Mouse (Mus musculus): ENCODE data around the gene Ociad2. TPM values are rescaled to one million over a fixed set of nuclear protein-coding genes. Genes with fewer than 3 reads are reported as not detected.

Ociad2 gene
- total RNA-seq, 2 experiments from 2014 or later: 122 to 128 TPM

DNA sequence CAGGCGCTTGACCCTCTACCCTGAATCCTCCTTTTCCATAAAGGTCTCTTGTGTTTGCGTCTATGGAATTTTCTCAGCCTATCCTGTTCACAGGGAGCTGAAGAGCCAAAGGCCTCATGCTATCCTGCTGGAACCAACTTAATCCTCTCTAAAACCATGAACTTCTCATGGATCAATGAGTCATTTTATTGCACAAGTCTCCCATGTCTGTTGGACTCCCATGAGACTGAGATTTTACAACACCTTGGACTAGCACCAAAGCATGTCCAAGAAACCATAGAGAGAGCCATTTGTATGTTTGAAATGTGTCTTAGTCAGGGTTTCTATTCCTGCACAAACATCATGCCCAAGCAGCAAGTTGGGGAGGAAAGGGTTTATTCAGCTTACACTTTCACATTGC lies 26.2 kb downstream of the Ociad2 start:
- DNase-seq (ENCODE audit: low spot score in 2 of 2): no peak
- intact Hi-C loops (cut with DNase I): no loop called here

DNA sequence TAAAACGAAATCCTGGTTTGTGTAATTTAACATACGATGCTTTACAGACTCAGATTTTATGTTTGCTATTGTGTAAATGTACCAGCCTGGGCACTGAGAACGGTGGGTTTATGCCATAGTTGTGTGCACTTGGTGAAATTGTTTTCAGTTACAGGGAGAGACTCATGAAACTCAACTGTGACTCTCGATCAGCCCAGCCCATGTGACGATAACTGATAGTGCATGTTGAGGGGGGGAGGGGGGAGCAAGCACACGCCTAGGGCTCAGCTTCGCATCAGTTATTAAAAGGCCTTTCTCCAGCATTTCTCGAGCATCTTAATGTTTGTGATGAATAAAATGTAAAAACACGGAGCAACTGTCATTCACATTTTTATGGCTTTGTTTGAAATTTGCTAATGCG lies 27.2 kb downstream of the Ociad2 start:
- intact Hi-C loops (cut with DNase I): no loop called here
- no peak for DNase-seq (ENCODE audit: low spot score in 2 of 2)

DNA sequence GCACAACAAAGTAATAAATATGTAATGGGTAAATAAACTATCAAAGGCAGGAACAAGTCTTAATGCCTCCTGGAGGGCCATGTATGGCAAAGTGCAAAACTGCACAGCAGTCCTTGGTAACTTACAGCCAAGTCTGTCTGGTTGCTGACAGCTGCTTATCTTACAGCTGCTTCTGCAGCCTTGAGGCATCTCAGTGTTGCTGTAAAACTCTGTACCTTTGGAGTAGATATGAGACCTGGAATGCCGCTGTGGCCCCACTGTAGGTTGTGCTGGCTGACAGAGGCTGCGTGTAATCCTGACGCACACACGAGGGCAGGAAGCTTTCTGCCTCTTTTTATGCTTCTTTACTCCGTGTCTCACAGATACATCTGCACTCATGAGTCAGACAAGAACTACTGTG lies 29.4 kb downstream of the Ociad2 start:
- no peak for DNase-seq (ENCODE audit: low spot score in 2 of 2)
- intact Hi-C loops (cut with DNase I): no loop called here

DNA sequence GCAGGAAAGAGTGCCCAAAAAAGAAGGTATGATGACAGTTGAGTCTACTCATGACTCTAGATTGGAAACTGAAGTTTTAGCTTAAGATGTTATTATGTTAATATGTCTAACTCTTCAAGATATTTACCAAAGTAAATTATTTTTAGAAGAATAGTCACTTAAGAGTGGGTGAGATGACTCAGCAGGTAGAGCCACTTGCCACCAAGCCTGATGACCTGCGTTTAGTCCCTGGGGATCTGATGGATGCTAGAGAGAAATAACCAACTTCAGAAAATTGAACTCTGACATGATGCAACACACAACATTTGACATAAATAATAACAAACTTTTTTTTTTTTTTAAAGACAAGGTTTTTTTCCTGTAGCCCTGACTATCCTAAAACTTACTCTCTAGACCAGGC lies 30.4 kb downstream of the Ociad2 start:
- intact Hi-C loops (cut with DNase I): no loop called here

DNA sequence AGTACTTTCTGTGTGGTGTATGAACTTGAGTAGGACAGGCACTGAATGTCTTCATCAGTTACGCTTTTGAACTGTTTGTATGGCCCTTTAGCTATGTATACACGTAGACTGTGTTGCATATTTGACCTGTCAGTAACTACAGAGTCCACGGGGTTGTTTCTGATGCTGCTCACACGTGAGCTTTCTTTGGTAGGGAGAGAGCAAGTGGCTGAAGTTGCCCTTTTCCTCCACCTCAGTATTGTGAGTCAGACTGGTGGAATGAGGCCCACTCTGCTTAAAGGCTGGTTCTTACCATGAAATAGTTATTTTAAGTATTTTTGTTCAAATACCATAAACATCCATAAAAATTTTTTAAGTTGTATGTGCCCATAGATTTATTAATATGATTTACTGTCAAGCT lies 31.3 kb downstream of the Ociad2 start:
- DNase-seq (ENCODE audit: low spot score in 2 of 2): no peak

More for the DNA sequence above, 30.4 kb downstream of the Ociad2 start:
- DNase-seq (ENCODE audit: low spot score in 2 of 2): no peak

DNA sequence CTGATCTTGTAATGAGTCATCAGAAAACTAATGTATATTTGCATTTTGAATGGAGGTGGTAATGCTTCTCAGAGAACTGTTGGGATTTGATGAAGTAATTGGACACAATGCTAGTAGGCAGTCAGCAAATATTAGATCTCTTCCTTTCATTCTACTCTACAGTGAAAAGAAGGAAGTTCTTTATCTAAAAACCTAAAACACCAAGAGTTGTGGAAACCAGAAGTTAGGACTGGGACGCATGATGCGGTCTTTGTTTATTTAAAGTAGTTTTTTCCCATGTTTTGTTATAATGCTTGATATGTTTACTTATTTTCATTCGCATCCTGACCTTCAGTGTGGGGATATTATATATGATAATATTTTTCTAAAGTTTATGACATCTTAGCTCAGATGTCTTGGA lies 33.5 kb downstream of the Ociad2 start:
- intact Hi-C loops (cut with DNase I): loop anchor here (5.0 kb wide), 1 partner anchor 175 kb away; no protein-coding TSS in a partner anchor
- DNase-seq (ENCODE audit: low spot score in 2 of 2): no peak

More for the DNA sequence above, 31.3 kb downstream of the Ociad2 start:
- intact Hi-C loops (cut with DNase I): loop anchor here (5.0 kb wide), 1 partner anchor 177 kb away; no protein-coding TSS in a partner anchor

DNA sequence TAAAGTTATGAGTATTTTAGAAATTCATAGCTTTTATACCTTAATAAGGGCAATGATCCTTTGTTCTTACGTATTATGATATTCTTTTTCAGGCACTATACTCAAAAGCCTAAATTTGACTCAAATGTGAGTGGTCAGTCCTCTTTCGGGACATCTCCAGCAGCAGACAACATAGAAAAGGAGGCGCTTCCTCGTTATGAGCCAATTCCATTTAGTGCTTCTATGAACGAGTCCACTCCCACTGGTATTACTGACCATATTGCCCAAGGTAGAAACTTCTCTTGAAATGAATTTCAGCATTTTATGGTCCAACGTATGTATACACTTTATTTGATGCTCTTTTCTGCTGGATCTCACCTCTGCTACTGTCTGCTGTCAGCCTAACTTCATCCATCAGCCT lies 34.3 kb downstream of the Ociad2 start:
- intact Hi-C loops (cut with DNase I): loop anchor here (5.0 kb wide), 1 partner anchor 174 kb away; no protein-coding TSS in a partner anchor
- no peak for DNase-seq (ENCODE audit: low spot score in 2 of 2)

DNA sequence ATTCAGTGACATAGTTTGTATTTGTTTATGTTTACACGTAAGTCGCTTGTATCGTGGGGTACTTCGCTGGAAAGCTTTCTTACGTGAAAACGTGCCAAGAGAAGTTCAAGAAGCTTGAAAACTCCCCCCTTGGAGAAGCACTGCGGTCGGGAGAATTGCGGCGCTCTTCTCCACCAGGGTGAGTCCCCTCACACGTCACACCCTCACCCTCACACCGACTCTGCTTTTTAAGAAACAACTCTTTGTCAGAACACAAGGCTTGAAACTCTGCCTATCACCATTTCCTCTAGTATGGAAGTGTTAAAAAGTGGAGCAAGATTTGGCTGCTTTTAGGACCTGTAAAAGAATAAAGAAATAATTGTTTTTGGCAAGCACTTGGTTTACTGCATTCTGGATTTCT lies 36.3 kb downstream of the Ociad2 start:
- intact Hi-C loops (cut with DNase I): no loop called here
- no peak for DNase-seq (ENCODE audit: low spot score in 2 of 2)

DNA sequence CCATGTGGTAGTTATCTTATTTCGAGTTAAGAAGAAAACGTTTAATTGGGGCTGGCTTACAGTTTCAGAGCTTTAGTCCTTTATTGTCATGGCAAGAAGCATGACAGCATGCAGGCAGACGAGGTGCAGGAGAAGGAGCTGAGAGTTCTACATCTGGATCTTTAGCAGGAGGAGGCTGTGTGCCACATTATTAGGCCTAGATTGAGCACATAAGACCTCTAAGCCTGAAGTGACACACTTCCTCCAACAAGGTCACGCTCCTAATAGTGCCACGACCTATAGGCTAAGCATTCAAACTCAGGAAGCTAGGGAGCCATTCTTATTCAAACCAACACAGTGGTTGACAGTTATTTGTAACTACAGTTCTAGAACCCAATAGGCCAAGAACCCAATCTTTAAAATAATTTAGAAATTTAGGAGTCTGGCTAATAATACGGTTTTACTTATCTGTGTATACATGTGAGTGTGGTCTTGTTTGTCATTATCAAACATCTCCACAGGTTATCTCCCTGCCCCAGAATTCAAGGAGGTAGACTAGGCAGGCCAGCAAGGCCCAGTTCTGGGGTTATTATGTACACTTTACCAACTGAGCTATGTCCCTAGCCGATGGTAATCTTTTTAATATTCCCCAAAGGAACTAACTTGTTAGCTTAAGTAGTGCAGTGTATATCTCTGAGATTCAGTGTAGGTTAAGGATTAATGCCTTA lies 39.1 kb downstream of the Ociad2 start:
- intact Hi-C loops (cut with DNase I): no loop called here
- no peak for DNase-seq (ENCODE audit: low spot score in 2 of 2)

DNA sequence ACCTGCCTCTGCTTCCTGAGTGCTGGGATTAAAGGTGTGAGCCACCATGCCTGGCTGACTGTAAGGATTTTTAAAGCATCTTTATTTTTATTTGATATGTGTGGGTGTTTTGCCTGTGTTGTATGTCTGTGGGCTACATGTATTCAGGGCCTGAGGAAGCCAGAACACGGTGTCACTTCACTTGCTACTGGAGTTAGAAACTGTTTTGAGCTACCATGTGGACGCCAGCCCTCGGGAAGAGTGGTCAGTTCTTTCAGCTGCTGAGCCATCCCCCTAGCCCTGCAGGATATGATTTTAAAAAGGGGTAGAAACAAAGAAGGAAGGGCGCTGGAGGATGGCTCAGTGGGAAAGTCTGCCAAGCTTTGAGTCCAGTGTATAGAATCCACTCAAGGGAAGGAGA lies 44.9 kb downstream of the Ociad2 start:
- intact Hi-C loops (cut with DNase I): no loop called here
- no peak for DNase-seq (ENCODE audit: low spot score in 2 of 2)

DNA sequence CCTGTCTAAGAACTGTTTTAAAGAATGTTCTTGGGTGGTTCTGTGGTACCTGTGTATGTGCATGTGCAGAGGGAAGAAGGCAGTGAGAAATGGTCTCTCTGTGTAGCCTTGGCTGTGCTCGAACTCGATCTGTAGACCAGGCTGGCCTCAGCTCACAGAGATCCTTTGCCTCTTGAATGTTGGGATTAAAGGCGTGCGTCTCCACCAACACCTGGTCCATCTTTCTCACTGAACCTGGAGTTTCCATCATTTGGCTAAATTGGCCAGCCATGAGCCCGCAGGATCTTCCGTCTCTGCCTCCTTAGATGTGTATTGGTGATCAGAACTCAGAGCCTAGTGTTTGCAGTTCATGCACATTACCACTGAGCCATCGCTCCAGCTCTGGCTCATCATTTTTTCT lies 45.8 kb downstream of the Ociad2 start:
- intact Hi-C loops (cut with DNase I): no loop called here
- DNase-seq (ENCODE audit: low spot score in 2 of 2): no peak

DNA sequence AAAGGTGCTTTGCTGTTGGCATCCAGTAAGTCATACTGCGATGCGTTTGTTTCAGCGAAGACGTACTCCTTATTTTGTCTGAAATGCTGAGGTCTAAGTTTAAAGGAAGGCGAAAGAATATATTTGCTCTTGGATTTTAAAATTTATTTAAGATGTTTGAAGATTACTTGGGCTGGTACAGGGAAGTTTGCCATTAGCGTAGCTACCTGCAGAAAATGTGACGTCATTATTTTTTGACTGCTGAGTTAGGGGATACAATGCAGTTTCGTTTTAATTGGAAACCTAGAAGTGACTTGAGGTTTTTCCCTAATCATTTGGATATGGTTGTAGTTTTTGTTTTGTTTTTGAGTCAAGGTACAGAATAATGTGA lies 47.4 kb downstream of the Ociad2 start:
- intact Hi-C loops (cut with DNase I): no loop called here
- DNase-seq (ENCODE audit: low spot score in 2 of 2): no peak

DNA sequence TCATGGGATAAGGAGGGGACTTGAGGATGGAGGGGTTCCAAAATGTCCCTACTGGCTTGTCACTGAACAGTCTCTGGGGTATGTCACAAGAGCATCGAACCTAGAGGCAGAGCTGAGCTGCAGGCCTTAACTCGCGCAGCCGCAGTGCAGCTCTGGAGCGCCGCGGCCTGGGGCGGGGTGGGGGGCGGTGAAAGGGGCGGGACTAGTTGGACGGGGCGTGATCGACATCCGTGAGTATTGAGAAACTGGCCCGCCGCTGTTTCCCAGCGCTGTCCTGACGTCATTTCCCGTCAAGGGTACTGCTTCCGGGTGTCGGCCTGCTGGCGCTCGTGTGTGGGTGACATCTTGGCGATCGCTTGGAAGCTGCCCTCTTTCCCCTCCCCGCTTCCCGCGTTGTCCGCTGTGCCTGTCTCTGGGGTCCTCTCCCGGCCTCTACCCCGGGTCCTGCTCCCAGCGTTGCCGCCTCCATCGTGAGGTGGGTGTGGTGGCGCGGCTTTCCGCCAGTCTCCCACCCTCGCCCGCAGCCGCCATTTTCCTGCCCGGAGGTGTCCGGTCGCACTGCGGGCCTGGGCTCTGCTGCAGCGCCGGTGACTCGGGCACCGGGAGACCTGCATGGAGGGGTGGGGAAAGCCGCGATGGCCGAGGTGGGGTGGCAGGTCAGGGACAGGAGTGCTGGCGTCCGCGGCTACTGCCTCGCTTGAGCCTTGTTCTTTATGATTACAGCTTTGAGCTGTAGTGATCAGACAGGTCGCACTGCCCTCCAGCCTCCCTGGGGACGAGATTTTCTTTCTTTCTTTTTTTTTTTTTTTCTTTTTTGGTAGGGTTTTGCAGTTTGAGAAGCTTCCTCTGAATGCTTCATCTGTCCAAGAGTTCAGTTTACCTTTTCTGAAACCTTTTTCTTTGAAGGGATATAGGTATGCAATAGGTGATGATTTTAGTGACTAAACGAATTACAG lies 48.0 kb downstream of the Ociad2 start, which contains the start of gene Ociad1:
Ociad1 (plus strand) TSS at position 283 of the 956 bp plus-strand sequence.
- peak; percentile 97 to 98 for DNase-seq (ENCODE audit: low spot score in 2 of 2)
- intact Hi-C loops (cut with DNase I): loop anchor here (1.0 kb wide), 1 partner anchor 36 kb away; the partner anchor contains the start of gene Fryl

DNA sequence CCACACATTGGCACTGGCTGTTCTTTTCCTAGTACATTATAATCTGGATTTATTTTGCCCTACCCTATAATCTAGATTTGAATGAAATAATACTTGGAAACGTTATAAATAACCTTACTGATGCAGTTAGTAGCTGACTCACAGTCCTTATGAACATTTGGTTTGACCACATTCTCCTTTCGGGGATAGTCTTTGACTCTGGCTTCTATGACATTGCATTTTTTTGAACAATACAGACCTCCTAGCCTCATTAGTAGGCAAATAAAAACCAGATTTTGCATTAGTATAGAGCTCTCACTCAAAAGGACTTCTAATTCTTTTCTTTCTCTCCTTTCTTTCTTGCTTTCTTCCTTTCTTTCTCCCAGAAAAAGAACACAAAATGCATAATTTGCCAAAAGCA lies 50.9 kb downstream of the Ociad2 start:
- no peak for DNase-seq (ENCODE audit: low spot score in 2 of 2)
- intact Hi-C loops (cut with DNase I): no loop called here

DNA sequence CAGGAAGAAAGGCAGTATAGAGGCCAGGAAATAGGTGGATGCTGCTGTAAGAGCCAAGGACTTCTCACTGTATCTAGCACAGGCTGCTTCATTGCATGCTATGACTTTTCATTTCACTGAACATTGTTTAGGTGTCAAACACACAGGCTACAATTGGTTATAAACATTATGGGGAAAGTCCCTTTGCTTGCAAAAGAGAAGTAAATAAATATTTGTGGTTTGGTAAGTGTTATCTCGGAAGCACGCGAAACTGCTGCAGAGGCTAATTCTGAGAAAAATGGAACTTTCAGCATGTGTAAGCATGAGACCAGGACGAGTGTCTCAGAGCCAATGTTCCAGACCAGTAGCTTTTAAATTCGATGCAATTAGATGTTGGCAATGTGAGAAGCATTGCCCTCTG lies 54.2 kb downstream of the Ociad2 start:
- intact Hi-C loops (cut with DNase I): no loop called here

DNA sequence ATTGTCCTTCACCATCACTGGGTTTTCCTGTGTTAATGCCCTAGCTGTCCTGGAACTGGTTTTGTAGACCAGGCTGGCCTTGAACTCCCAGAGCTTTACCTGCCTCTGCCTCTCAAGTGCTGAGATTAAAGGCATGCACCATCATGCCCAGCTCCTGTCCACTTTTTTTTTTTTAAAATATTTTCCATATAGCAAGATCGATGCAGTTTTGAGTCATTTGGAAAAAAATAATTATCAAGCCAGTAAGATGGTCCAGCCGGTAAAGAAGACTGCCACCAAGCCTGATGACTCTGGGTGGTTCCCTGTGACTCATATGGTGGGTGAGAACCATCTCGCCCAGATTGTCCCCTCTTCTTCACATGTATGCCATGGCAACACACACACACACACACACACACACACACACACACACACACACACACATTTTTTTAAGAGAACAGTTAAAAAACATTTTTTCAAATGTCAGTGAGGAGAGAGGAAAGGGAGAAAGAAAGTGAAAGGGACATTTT lies 55.3 kb downstream of the Ociad2 start:
- intact Hi-C loops (cut with DNase I): no loop called here
- no peak for DNase-seq (ENCODE audit: low spot score in 2 of 2)

More for the DNA sequence above, 54.2 kb downstream of the Ociad2 start:
- DNase-seq (ENCODE audit: low spot score in 2 of 2): no peak

DNA sequence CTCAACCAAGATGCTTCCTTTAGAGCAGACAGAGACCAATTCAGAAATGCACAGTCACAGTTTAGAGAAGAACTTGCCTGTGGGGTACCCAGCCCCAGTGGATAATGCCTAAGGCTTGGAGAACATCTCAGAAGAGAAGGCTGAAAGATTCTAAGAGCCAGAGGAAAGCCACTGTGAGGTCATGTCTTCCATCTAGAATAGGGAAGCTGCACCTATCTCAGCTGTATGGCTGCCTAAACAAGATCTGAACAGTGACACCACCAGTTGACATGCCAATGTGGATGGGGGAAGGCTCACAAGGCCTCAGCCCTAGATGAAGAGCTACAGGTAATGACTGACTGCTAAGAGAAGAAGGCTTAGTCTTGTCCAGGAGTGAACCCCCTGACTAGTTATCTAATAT lies 56.8 kb downstream of the Ociad2 start:
- no peak for DNase-seq (ENCODE audit: low spot score in 2 of 2)
- intact Hi-C loops (cut with DNase I): no loop called here

DNA sequence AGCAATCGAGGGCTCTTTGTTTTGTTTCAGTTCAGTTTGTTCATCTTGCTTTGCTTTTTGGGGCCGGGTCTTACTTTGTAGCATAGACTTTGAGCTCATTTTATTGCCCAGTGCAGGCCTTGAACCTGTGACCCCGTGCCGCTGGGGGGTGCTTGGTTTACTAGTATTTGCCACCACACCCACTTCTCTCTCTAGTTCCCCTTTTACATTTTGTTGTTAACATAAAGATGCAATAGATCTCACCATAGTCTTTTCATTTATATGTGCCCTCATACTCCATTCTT lies 60.3 kb downstream of the Ociad2 start:
- intact Hi-C loops (cut with DNase I): no loop called here

DNA sequence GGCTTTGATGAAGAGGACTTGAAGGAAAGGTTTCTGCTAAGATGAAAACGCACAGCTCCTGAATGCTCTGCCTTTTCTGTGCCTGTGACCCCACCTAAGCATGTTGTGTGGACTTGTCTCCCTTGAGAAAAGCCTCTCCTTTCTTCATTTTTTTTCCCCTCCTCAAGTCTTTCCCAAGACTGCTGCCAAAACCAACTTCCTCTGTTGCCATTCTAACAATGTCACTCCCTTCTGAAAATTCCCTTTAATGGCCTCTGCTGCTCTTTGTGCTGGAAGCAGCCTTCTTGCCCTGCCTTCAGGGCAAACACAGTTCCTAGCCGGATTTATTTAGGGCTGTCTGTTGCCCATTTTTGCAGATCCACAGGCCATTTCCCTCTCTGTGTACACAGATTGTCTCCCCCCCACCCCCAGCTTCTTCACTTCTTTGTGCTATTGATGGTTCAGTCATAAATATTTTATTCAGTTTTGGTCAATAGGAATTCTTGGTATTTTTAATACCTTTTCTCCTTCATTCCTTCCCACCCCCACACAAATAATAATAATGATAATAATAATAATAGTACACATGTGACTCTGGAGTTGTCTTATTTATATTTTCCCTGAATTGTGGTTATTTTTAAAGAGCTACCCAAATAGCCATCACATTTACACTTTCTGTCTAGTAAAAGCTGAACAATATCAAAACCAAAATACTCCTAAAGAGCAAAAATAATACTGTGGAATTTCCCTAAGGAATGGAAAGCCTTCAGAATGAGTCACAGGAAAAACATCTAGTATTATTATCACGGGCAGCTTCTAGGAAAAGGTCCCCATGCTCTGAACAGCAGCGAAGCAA lies 60.9 kb downstream of the Ociad2 start:
- intact Hi-C loops (cut with DNase I): no loop called here
- no peak for DNase-seq (ENCODE audit: low spot score in 2 of 2)

More for the DNA sequence above, 60.3 kb downstream of the Ociad2 start:
- DNase-seq (ENCODE audit: low spot score in 2 of 2): no peak

DNA sequence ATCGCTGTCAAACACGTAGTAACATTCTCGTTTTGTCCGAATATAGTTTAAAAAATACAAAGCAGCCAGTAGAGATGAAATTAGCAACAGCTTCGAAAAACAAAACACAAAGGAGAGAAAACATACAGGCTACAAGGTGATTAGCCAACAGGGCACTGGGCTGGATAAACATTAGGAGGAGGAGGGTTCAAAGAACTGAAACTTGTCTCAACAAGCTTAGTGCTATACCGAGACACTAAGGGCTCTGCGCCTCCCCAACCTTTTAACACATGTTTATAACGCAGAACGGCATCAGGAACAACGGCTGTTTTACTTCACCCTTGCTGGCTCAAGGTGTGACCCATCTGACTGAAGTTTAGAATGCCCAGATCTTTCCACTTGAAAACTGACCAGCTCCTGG lies 61.6 kb downstream of the Ociad2 start:
- no peak for DNase-seq (ENCODE audit: low spot score in 2 of 2)
- intact Hi-C loops (cut with DNase I): no loop called here
